Mouse (Mus musculus): Measurements from ENCODE around the gene H2al2c.
"Not testable (repeated sequence)": the region's sequence is repeated elsewhere in the genome, so short reads cannot be mapped to it uniquely, and the experiment has no call there.

Gene H2al2c

GRCm38 (mm10) chrY:2598799-2599198 is at the start of gene H2al2c:
Gene H2al2c (plus strand): TSS chrY:2599099.
- DNase-seq, result not testable (repeated sequence)

All from right cerebral cortex, postnatal 25 days (tissue).